Mouse (Mus musculus): ENCODE measurements around the gene Srpk2. TPM values are rescaled to one million over a fixed set of nuclear protein-coding genes. Genes with fewer than 3 reads are reported as not detected.
A peak's percentile ranks its signal among the peaks of the same experiment; 100 is the strongest.
"Not testable (repeated sequence)": the region's sequence is repeated elsewhere in the genome, so short reads cannot be mapped to it uniquely, and the experiment has no call there.

The Srpk2 gene
- total RNA-seq, 2 experiments from 2014 or later, result 26.8 to 27.1 TPM

DNA sequence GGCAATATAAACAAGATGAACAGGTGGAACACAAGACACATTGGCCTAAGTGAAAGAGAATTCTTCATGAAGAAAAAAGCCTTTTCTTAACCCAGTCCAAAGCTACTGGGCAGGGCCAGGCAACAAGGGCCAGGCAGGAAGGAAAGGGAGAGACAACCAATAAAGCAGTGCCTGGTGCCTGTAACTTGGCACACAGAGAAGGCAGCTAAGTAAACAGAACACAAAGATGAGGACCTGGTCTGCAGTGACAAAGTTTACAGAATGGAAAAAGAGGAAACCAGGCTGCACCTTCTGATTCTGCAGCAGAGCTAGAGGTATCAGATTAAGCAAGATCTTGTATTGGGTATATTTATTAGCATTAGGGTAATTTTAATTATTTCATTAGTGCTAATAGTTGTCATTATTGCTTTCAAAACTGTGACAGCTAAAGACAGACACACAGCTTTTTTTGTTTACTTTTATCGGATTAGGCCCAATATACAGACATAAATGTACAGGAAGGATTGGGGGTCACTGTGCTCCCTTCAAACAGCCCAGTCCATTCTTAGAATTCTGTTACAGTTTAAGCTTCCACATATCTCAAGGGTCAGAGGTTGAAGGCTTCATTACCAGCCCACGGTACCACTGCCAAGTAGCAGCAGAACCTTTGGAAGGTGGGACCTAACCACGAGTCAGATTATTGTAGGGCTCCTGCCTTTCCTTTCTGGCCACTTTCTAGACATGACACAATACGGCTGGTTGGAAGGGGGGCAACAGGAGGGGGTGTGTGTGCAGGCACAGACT is 121.9 kb downstream of the Srpk2 start:
- no peak for DNase-seq
- Histone ChIP-seq H3K27ac (no peak overlapping the region), H3K4me3 (no peak overlapping the region)
- TF ChIP-seq CTCF (IDR thresholded peaks at IDR 0.05), result no peak
- intact Hi-C loops (cut with DNase I), result no loop called here

DNA sequence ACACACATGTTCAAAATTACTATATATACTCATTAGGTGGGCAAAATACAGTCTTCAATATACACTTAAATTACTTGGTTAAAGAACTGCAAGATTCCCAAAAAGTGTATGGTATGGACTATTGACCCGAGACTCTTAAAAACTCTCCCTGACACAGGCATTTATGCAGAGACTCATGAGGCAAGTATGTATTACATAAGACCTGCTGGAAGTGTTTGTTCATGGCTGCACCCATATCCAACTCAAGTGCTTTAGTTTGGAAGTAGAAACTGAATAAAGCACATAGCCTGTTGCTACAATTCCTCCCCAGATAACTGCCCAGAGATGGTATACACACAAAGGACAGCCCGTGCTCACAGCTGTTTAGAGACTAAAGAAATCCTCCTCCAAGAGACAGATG is 123.2 kb downstream of the Srpk2 start:
- TF ChIP-seq CTCF (IDR thresholded peaks at IDR 0.05), result no peak
- H3K4me3 ChIP-seq, result no peak overlapping the region
- no peak for DNase-seq
- H3K27ac ChIP-seq, result no peak overlapping the region
- intact Hi-C loops (cut with DNase I), result no loop called here

DNA sequence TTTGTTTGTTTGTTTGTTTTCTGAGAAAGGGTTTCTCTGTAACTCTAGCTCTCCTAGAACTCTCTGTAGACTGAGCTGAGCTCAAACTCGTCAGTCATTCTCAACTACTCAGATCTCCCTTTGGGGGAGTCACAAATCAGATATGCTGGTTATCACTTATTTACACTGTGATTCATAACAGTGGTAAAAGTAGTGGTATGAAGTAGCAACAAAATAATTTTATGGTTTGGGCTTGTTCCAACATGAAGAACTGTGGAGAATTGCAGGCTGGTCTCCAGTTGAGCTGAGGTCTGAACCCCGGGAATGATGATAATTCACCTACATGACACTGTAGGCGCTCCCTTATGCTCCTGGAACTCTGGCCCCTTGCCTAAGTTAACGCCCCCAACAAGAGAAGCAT is 124.2 kb downstream of the Srpk2 start:
- TF ChIP-seq CTCF (IDR thresholded peaks at IDR 0.05), result no peak
- Histone ChIP-seq H3K4me3 (no peak overlapping the region), H3K27ac (no peak overlapping the region)
- DNase-seq, result no peak
- intact Hi-C loops (cut with DNase I), result no loop called here

DNA sequence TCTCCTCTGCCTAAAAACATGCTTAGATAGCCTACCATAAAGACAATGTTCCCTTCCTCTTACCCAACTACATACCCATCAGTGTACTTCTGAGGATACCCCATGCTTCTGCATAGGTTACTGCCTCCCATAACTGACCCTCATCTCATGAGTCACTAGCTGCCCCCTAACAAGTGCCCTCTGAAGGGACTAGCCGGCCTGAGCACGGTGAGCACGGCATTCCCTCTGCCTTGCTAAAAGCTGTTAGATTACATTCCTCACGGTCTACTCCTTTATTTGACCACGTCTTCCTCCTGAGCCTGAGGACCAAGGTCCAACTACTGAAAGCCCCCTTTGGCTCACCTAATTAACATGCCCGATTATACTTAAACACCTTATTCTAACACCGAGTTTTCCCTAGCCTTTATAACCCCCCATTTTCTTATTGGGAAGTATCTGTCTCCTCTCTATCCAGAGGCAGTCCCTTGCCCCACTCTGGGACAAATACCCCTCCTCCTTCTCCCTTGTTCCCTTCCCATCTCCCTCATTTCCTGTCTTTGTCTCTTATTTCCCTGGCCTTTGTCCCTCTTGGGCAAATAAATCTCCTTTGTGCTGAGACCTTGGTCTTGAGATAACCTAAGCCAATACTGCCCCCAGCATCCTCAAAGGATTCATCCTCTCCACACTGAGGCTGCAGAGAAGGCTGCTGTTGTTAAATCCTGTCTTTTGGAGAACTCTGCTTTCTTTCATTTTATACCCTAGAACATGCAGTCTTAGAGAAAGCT is 128.2 kb downstream of the Srpk2 start:
- intact Hi-C loops (cut with DNase I), result no loop called here
- no peak for DNase-seq
- H3K4me3 ChIP-seq, result no peak overlapping the region
- TF ChIP-seq CTCF (IDR thresholded peaks at IDR 0.05), result no peak
- H3K27ac ChIP-seq, result no peak overlapping the region

DNA sequence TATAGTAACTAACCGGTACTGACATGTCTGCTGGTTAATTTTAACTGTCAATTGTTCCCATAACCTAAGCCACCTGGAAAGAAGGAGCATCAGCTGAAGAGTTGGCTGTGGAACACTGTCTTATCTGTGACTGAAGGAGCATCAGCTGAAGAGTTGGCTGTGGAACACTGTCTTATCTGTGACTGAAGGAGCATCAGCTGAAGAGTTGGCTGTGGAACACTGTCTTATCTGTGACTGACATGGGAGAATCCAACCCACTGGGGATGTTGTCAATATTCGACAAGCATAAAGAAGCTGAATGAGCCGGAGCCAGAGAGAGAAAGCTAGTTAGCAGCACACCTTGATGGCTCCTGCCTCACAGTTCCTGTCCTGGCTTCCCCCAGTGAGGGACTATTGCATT is 131.1 kb downstream of the Srpk2 start:
- intact Hi-C loops (cut with DNase I); DNase-seq; H3K4me3 ChIP-seq; H3K27ac ChIP-seq: not testable (repeated sequence)

DNA sequence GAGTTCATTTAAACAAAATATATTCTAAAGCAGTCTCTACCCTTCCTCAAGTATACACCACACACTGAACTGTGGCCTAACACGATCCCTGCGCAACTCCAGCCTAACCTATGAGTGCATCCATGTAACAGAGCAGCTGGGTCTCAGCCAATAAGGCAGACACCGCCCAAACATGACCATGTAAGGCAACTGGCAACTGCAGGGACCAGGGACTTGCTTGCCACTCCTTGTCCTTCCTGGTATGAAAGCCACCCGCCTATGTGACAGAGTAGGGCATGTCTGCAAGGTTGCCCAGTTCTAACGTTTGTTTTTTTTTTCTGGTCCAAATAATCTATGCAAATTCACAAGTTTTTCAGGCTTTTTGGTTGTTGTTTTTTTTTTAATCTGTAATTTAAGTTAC is 132.7 kb downstream of the Srpk2 start:
- DNase-seq, result peak; percentile 57
- TF ChIP-seq CTCF (IDR thresholded peaks at IDR 0.05), result no peak
- peak overlapping the region; percentile 8; the same call in 1 of the 2 replicates for H3K27ac ChIP-seq
- no peak overlapping the region for H3K4me3 ChIP-seq
- intact Hi-C loops (cut with DNase I), result no loop called here

DNA sequence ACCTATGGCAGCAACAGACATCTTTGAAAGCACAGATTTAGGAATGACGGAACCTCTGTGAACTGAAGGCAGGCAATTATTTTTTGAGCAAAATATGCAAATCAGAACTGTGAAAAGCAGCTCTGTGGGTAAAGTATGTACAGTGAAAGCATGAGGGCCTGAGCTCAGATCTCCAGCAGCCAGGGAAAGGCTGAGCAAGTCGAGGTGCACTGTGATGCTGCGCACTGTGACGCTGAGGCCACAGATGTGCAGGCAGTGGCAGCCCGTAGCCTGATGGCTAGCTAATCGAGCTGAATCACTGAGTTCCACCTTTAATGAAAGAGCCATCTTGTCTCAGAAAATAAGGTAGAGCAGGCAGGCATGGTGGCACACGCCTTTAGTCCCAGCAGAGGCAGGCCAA is 148.7 kb downstream of the Srpk2 start:
- TF ChIP-seq CTCF (IDR thresholded peaks at IDR 0.05), result no peak
- no peak for DNase-seq
- intact Hi-C loops (cut with DNase I), result no loop called here
- no peak overlapping the region for H3K4me3 ChIP-seq
- no peak overlapping the region for H3K27ac ChIP-seq

DNA sequence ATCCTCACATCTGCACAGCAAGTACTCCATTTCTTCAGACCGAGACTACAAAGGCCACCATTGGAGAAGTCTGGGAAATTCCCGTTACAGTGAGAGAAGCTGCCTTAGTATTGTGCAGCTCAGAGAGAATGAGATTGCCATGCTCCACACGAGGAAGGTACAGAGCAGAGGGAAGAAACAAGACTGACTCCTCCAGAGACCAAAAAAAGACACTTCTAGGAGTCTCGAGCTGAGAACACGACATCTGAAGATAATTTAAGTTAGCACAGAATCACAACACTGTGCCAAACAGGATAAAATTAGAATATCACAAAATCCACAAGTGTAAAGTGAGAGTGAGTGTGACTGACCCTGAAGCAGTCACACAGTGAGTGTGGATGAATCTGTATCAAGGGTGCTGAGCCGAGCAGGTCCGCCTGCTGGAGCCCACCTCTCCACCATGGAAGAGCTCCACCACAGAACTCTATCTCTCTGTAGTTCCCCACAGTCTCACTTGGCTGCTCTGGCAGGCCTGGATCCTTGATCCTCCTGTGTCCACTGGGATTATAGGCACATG is 152.8 kb downstream of the Srpk2 start:
- intact Hi-C loops (cut with DNase I), result no loop called here
- DNase-seq, result no peak
- H3K27ac ChIP-seq, result no peak overlapping the region
- H3K4me3 ChIP-seq, result no peak overlapping the region
- no peak for TF ChIP-seq CTCF (IDR thresholded peaks at IDR 0.05)

DNA sequence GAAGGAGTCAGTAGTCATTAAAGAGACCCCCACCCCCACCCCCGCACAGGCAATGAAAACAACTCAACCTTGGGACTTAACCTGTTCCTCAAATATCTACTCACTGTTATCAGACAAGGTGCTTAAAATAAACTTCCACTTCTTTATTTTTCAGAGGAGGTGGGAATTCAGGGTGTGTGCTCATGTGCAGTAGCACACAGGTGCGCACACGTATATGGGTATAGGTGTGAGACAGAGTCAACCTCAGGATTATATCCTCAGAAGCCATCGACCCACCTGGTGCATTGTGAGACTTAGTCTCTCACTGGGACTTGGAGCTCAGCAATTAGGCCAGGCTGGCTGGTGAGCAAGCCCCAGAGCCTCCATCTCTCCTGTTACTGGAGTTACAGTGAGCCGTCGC is 153.3 kb downstream of the Srpk2 start:
- no peak for TF ChIP-seq CTCF (IDR thresholded peaks at IDR 0.05)
- intact Hi-C loops (cut with DNase I), result no loop called here
- no peak for DNase-seq
- Histone ChIP-seq H3K27ac (no peak overlapping the region), H3K4me3 (no peak overlapping the region)

DNA sequence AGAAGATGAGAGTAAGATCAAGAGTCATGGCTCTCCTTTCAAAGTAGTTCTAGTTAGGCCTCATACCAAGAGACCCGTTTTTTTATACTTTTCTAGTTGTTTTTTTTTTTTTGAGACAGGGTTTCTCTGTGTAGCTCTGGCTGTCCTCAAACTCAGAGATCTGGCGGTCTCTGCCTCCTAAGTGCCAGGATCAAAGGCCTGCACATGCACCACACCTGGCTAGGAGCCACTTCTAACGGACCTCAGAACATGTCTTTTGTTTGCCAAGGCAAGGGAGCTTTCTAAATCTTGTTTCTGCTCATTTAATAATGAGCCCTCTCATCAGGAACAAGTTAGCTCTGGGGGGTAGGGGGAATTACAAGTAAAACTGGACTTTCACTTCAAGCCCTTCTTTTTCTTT is 159.8 kb downstream of the Srpk2 start:
- Histone ChIP-seq H3K4me3 (no peak overlapping the region), H3K27ac (no peak overlapping the region)
- DNase-seq, result no peak
- TF ChIP-seq CTCF (IDR thresholded peaks at IDR 0.05), result no peak
- intact Hi-C loops (cut with DNase I), result no loop called here

DNA sequence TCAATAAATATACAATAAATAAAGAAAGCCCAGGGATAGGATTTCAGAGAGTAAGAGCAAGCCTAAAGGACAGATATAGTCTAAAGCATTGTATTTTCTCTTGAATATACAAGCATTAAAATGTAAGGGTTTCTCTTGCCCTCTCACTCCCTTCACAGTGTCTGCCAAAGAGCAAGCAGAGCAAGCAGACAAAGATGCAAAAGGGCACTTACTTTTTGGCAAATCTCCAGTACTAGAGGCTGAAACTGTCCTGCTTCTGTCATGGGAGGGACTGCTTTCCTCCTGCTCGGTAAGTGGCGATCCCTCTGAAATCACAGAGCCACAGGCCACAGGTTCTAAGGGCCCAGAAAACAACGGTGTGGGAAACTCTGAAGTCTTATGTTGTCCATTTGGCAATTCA is 160.5 kb downstream of the Srpk2 start:
- intact Hi-C loops (cut with DNase I), result no loop called here
- Histone ChIP-seq H3K4me3 (no peak overlapping the region), H3K27ac (no peak overlapping the region)
- no peak for TF ChIP-seq CTCF (IDR thresholded peaks at IDR 0.05)
- no peak for DNase-seq

DNA sequence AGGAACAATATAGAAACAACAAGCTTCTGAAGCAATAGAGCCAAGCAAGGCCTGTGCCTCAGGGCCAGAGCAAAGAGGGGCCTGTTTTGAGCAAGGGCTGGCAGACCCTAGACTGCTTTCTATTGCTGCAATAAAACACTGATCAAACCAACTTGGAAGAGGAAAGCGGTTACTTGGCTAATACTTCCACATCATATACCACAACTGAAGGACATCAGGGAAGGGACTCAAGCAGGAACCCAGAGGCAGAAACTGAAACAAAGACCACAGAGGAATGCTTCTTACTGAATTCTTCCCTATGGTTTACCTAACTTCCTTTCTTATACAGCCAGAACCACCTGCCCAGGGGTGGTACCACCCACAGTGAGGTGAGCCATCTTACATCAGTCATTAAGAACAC is 162.8 kb downstream of the Srpk2 start:
- no peak overlapping the region for H3K4me3 ChIP-seq
- no peak for TF ChIP-seq CTCF (IDR thresholded peaks at IDR 0.05)
- intact Hi-C loops (cut with DNase I), result no loop called here
- H3K27ac ChIP-seq, result no peak overlapping the region
- DNase-seq, result no peak

DNA sequence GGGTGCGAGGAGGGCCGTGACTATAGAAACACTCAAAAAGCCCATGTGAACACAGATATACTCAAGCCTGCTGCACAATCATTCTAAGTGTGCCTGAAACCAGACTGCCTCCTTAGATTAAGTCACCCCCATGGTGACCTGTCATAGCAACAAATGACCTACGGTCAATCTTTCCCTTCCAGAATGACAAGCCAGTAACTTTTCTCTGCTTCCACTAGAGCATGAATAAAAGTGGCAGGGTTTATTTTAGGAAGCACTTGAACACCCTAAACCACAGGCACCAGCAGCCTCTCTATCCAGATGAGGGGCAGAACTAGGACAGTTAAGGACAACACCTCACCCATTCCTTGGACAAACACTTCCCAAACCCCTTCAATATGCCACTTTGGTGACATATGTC is 164.7 kb downstream of the Srpk2 start:
- intact Hi-C loops (cut with DNase I), result no loop called here
- DNase-seq, result no peak
- H3K4me3 ChIP-seq, result no peak overlapping the region
- peak overlapping the region; percentile 56; the same call in 1 of the 2 replicates for H3K27ac ChIP-seq
- TF ChIP-seq CTCF (IDR thresholded peaks at IDR 0.05), result no peak
